Mouse (Mus musculus): Measurements from ENCODE around the gene Spo11. TPM values are rescaled to one million over a fixed set of nuclear protein-coding genes. Genes with fewer than 3 reads are reported as not detected.

Gene Spo11
- polyA plus RNA-seq, 1 experiment = not detected

DNA sequence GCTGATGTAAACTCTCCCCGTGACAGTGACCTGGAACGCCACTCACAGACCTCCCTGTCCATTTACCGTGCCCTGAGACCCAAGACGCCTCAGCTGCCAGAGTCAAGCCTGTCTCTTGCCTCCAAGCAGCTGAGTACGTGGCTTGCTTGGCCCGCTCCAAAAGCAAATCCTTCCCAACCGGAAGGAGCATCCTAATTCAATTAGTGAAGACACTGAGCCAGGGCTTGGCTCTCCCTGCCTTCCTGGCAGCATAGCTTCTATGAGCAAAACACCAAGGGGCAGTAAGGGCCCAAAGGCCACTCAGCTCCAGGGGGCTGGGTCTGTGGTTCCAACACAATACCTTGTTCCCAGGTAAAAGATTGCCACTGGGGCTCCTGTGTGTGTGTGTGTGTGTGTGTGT is 2.8 kb upstream of the Spo11 start:
- no peak overlapping the region for H3K4me3 ChIP-seq (ENCODE audit: insufficient read depth, poor library complexity, severe bottlenecking)
- no peaks in the 10 kb centered on the region for H3K36me3 ChIP-seq (ENCODE audit: control insufficient read depth, insufficient read depth)
- no peaks in the 10 kb centered on the region for H3K79me2 ChIP-seq (ENCODE audit: control insufficient read depth, insufficient read depth)
- TF ChIP-seq MAX (IDR thresholded peaks at IDR 0.05) = no peak
- TF ChIP-seq MYOD1 (IDR thresholded peaks at IDR 0.05; ENCODE audit: control insufficient read depth, insufficient read length, low read depth) = no peak
- TF ChIP-seq USF1 (IDR thresholded peaks at IDR 0.05; ENCODE audit: low read depth) = no peak
- TF ChIP-seq CTCF (IDR thresholded peaks at IDR 0.05; ENCODE audit: control insufficient read depth, insufficient read depth, insufficient read length) = no peak
- TF ChIP-seq FOSL1 (IDR thresholded peaks at IDR 0.05; ENCODE audit: insufficient read depth, low read length, poor library complexity, severe bottlenecking) = no peak
- no peak for TF ChIP-seq CEBPB (IDR thresholded peaks at IDR 0.05; ENCODE audit: low read depth)
- no peak for TF ChIP-seq MYOG (IDR thresholded peaks at IDR 0.05; ENCODE audit: control insufficient read depth, extremely low read depth, insufficient read length)
- H3ac ChIP-seq (ENCODE audit: control insufficient read depth, insufficient read length, low read depth) = no peak overlapping the region
- H3K79me3 ChIP-seq (ENCODE audit: low read depth) = no peaks in the 10 kb centered on the region
- peaks cover 4% of the 10 kb centered on the region for H3K27me3 ChIP-seq (ENCODE audit: control insufficient read depth, insufficient read depth, insufficient read length)

DNA sequence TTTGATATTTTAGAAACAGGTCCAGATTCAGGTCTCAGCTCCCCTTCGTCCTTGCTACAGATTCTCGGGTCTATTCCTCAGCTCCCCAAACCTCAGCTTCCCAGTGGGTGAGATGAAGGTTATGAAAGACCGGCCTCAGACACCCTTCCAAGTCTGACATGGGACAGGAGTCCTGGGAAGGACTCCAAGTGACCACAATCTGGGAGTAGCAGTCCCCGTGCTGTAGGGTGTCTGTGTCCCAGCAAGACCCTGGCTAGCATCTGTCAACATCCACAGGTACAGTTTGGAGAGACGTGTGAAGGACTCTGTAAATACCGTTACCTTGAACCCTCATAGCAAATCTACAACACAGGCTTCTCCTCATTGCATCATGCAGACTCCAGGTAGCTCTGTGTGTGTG is 2.3 kb upstream of the Spo11 start:
- Histone ChIP-seq H3K79me2 (ENCODE audit: control insufficient read depth, insufficient read depth) (no peaks in the 10 kb centered on the region), H3K27me3 (ENCODE audit: control insufficient read depth, insufficient read depth, insufficient read length) (peaks cover 4% of the 10 kb centered on the region), H3K4me3 (ENCODE audit: insufficient read depth, poor library complexity, severe bottlenecking) (no peak overlapping the region), H3K79me3 (ENCODE audit: low read depth) (no peaks in the 10 kb centered on the region), H3K36me3 (ENCODE audit: control insufficient read depth, insufficient read depth) (no peaks in the 10 kb centered on the region), H3ac (ENCODE audit: control insufficient read depth, insufficient read length, low read depth) (no peak overlapping the region)
- TF ChIP-seq CEBPB (IDR thresholded peaks at IDR 0.05; ENCODE audit: low read depth) (no peak), MYOG (IDR thresholded peaks at IDR 0.05; ENCODE audit: control insufficient read depth, extremely low read depth, insufficient read length) (no peak), MAX (IDR thresholded peaks at IDR 0.05) (no peak), CTCF (IDR thresholded peaks at IDR 0.05; ENCODE audit: control insufficient read depth, insufficient read depth, insufficient read length) (no peak), FOSL1 (IDR thresholded peaks at IDR 0.05; ENCODE audit: insufficient read depth, low read length, poor library complexity, severe bottlenecking) (no peak), MYOD1 (IDR thresholded peaks at IDR 0.05; ENCODE audit: control insufficient read depth, insufficient read length, low read depth) (no peak), USF1 (IDR thresholded peaks at IDR 0.05; ENCODE audit: low read depth) (no peak)

DNA sequence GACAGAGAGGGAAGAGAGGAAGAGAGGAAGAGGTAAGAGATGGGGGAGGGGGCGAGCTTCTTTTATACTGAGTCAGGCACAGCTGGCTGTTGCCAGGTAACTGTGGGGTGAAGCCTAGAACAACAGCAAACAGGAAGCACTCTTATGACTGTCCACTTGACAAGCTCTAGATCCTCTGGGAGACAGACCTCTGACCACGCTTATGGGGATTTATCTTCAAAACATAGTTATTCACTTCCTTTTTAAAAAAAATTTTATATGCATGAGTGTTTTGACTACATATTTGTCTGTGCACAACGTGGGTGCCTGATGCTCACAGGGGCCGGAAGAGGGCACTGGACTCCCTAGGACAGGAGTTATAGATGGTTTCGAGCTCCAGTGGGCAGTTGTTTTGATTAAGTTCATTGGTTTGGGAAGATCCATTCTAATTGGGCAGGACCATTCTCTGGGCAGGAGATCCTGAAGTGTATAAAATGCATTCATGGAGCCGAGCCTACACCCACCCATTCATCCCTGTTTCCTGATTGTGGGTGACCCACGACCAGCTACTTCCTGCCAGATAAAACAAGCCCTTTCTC is 750 bp upstream of the Spo11 start:
- peaks cover 4% of the 10 kb centered on the region for H3K27me3 ChIP-seq (ENCODE audit: control insufficient read depth, insufficient read depth, insufficient read length)
- H3K36me3 ChIP-seq (ENCODE audit: control insufficient read depth, insufficient read depth) = no peaks in the 10 kb centered on the region
- TF ChIP-seq MYOD1 (IDR thresholded peaks at IDR 0.05; ENCODE audit: control insufficient read depth, insufficient read length, low read depth) = no peak
- no peak for TF ChIP-seq FOSL1 (IDR thresholded peaks at IDR 0.05; ENCODE audit: insufficient read depth, low read length, poor library complexity, severe bottlenecking)
- TF ChIP-seq CEBPB (IDR thresholded peaks at IDR 0.05; ENCODE audit: low read depth) = no peak
- TF ChIP-seq USF1 (IDR thresholded peaks at IDR 0.05; ENCODE audit: low read depth) = no peak
- TF ChIP-seq CTCF (IDR thresholded peaks at IDR 0.05; ENCODE audit: control insufficient read depth, insufficient read depth, insufficient read length) = no peak
- TF ChIP-seq MAX (IDR thresholded peaks at IDR 0.05) = no peak
- no peak for TF ChIP-seq MYOG (IDR thresholded peaks at IDR 0.05; ENCODE audit: control insufficient read depth, extremely low read depth, insufficient read length)
- H3K79me2 ChIP-seq (ENCODE audit: control insufficient read depth, insufficient read depth) = no peaks in the 10 kb centered on the region
- no peaks in the 10 kb centered on the region for H3K79me3 ChIP-seq (ENCODE audit: low read depth)
- H3K4me3 ChIP-seq (ENCODE audit: insufficient read depth, poor library complexity, severe bottlenecking) = no peak overlapping the region
- H3ac ChIP-seq (ENCODE audit: control insufficient read depth, insufficient read length, low read depth) = no peak overlapping the region

DNA sequence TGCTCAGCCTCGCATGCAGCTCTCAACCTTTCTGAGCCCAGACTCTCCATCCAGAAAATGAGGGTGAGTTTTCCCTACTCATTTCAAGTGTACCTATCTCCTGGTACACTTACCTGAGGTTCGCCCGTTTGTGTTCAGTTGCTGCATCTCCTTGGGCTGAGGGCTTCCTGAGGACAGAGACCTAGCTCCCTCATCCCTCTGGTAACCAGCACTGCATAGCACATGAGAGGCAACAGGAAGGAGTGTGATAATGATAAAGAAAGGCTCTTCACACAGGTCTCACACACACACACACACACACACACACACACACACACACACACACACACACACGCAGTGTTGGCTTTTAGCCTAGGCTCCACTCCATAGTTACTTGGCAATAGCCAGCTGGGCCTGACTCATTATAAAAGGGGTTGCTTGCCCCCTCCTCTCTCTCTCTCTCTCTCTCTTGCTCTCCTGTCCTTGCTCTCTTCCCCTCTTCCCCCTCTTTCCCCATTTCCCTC is 682 bp downstream of the Spo11 start:
- Histone ChIP-seq H3ac (ENCODE audit: control insufficient read depth, insufficient read length, low read depth) (no peak overlapping the region), H3K27me3 (ENCODE audit: control insufficient read depth, insufficient read depth, insufficient read length) (peaks cover 7% of the 10 kb centered on the region), H3K36me3 (ENCODE audit: control insufficient read depth, insufficient read depth) (no peaks in the 10 kb centered on the region), H3K79me2 (ENCODE audit: control insufficient read depth, insufficient read depth) (no peaks in the 10 kb centered on the region), H3K4me3 (ENCODE audit: insufficient read depth, poor library complexity, severe bottlenecking) (no peak overlapping the region), H3K79me3 (ENCODE audit: low read depth) (no peaks in the 10 kb centered on the region)
- TF ChIP-seq MYOG (IDR thresholded peaks at IDR 0.05; ENCODE audit: control insufficient read depth, extremely low read depth, insufficient read length) (no peak), CEBPB (IDR thresholded peaks at IDR 0.05; ENCODE audit: low read depth) (no peak), FOSL1 (IDR thresholded peaks at IDR 0.05; ENCODE audit: insufficient read depth, low read length, poor library complexity, severe bottlenecking) (no peak), USF1 (IDR thresholded peaks at IDR 0.05; ENCODE audit: low read depth) (no peak), CTCF (IDR thresholded peaks at IDR 0.05; ENCODE audit: control insufficient read depth, insufficient read depth, insufficient read length) (no peak), MAX (IDR thresholded peaks at IDR 0.05) (no peak), MYOD1 (IDR thresholded peaks at IDR 0.05; ENCODE audit: control insufficient read depth, insufficient read length, low read depth) (no peak)

DNA sequence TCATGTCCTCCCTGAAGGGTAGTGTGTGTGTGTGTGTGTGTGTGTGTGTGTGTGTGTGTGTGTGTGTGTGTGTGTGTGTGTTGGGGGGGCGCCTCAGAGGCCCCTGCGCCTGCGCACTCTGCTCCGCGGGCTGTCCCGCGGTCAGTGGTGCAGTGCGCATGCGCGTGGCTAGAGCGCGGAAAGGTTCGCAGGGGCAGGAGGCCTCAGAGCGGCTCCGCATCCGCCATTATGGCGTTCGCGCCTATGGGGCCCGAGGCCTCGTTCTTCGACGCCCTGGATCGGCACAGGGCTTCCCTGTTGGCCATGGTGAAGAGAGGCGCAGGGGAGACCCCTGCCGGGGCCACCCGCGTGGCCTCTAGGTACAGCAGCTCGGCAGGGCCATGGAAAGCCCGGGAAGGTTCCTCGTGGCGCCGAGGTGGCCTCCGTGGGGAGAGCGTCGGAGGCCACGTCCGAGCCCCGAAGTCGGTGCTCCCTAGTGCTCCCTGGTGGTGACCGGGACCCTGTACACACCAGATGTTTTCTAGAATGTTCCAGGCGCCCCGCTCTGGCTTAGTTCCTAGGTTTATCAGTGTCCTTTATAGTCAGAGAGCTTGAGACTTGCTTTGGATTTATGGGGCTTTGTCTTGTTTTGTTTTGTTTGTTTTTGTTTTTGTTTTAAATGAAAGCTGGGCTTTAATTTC is 2.3 kb downstream of the Spo11 start:
- TF ChIP-seq MYOD1 (IDR thresholded peaks at IDR 0.05; ENCODE audit: control insufficient read depth, insufficient read length, low read depth) = no peak
- TF ChIP-seq USF1 (IDR thresholded peaks at IDR 0.05; ENCODE audit: low read depth) = no peak
- TF ChIP-seq MAX (IDR thresholded peaks at IDR 0.05) = no peak
- TF ChIP-seq CTCF (IDR thresholded peaks at IDR 0.05; ENCODE audit: control insufficient read depth, insufficient read depth, insufficient read length) = no peak
- TF ChIP-seq CEBPB (IDR thresholded peaks at IDR 0.05; ENCODE audit: low read depth) = no peak
- no peak for TF ChIP-seq MYOG (IDR thresholded peaks at IDR 0.05; ENCODE audit: control insufficient read depth, extremely low read depth, insufficient read length)
- TF ChIP-seq FOSL1 (IDR thresholded peaks at IDR 0.05; ENCODE audit: insufficient read depth, low read length, poor library complexity, severe bottlenecking) = no peak
- H3ac ChIP-seq (ENCODE audit: control insufficient read depth, insufficient read length, low read depth) = no peak overlapping the region
- H3K4me3 ChIP-seq (ENCODE audit: insufficient read depth, poor library complexity, severe bottlenecking) = no peak overlapping the region
- no peaks in the 10 kb centered on the region for H3K79me2 ChIP-seq (ENCODE audit: control insufficient read depth, insufficient read depth)
- peaks cover 12% of the 10 kb centered on the region for H3K27me3 ChIP-seq (ENCODE audit: control insufficient read depth, insufficient read depth, insufficient read length)
- no peaks in the 10 kb centered on the region for H3K36me3 ChIP-seq (ENCODE audit: control insufficient read depth, insufficient read depth)
- no peaks in the 10 kb centered on the region for H3K79me3 ChIP-seq (ENCODE audit: low read depth)

Measured in C2C12 (cell line).